Mouse (Mus musculus) adrenal gland, postnatal 4 days (tissue): ENCODE results near the gene Msto1. TPM values are rescaled to one million over a fixed set of nuclear protein-coding genes. Genes with fewer than 3 reads are reported as not detected.
"Not testable (repeated sequence)": the region's sequence is repeated elsewhere in the genome, so short reads cannot be mapped to it uniquely, and the experiment has no call there.

Experiments
- DNase-seq, 2 experiments: peaks; one replicate each; pipeline ENCODE4 v3.0.0; 2021 to 2022; ENCODE audit warnings: low spot score in 2 of 2, mixed read lengths in 2 of 2
- total RNA-seq, 2 experiments: library from RNA; stranded (reverse); gene quantifications; 2 replicates each; pipeline ENCODE4 v1.2.3; 2021

Msto1 gene
- total RNA-seq, 2 experiments from 2014 or later, result 37.1 to 39.5 TPM

- no peak for DNase-seq
Observed at GRCm38 (mm10) chr3:88905741-88906140, 8.1 kb downstream of the Msto1 start.

GRCm38 (mm10) chr3:88905209-88905608 lies 8.6 kb downstream of the Msto1 start:
- DNase-seq, result no peak

GRCm38 (mm10) chr3:88904803-88905202 lies 9.0 kb downstream of the Msto1 start:
- no peak for DNase-seq

DNA sequence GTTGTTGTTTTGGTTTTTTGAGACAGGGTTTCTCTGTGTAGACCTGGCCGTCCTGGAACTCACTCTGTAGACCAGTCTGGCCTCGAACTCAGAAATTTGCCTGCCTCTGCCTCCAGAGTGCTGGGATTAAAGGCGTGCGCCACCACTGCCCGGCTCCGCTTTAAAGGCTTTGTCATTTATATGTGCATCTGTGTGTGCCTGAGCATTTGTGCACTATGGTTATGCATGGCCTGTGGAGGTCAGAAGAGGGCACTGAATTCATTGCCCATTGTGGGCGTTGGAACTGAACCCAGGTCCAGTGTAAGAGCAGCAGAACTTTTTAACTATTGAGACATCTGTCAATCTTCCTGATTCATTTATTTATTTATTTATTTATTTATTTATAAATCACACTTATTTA lies 20.8 kb downstream of the Msto1 start:
- not testable (repeated sequence) for DNase-seq

- not testable (repeated sequence) for DNase-seq
Observed at GRCm38 (mm10) chr3:88882536-88882935, 31.3 kb downstream of the Msto1 start.

- not testable (repeated sequence) for DNase-seq
Observed at GRCm38 (mm10) chr3:88868449-88868848, 45.4 kb downstream of the Msto1 start.

- not testable (repeated sequence) for DNase-seq
Observed at GRCm38 (mm10) chr3:88867177-88867576, 46.6 kb downstream of the Msto1 start.

GRCm38 (mm10) chr3:88866735-88867134 lies 47.1 kb downstream of the Msto1 start:
- not testable (repeated sequence) for DNase-seq

- no peak for DNase-seq
Observed at GRCm38 (mm10) chr3:88862129-88862528, 51.7 kb downstream of the Msto1 start.

DNA sequence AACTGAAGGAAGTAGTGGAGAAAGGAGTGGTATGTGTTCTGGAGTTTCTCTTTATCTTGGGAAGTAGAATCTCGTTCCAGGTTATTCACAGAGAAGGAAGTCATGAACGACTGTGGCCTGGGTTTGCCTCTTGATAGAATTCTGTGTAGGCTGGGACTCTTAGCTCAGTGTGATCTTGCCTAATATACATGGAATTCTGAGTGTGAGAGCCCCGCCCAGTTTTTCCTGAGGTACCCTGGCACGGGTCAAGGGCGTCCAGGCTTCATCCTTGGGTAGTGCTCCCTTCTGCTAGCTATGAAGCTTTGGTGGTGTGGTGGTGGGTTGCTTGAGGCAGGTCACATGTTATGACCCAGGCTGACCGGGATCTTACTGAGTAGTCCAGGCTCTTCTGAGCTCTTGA lies 58.0 kb downstream of the Msto1 start:
- no peak for DNase-seq

Other genes starting within 250 kb of the Msto1 start
- gene Khdc4, start 228.2 kb downstream of the Msto1 start, total RNA-seq, result 10 to 100 TPM; 88.1 to 93.5 TPM
- gene Rit1, start 197.2 kb downstream of the Msto1 start, total RNA-seq, result 10 to 100 TPM; 53.4 to 54.0 TPM
- 10 to 100 TPM; 23.6 to 29.5 TPM for gene Syt11, start 138.8 kb downstream of the Msto1 start, total RNA-seq
- 10 to 100 TPM; 36.4 to 40.5 TPM for gene Gon4l, start 78.8 kb downstream of the Msto1 start, total RNA-seq
- 10 to 100 TPM; 47.3 to 51.6 TPM for gene Ash1l, start 36.6 kb upstream of the Msto1 start, total RNA-seq
- gene Dap3, start 37.2 kb upstream of the Msto1 start, total RNA-seq, result 100 to 1,000 TPM; 115 to 118 TPM
- 10 to 100 TPM; 21.9 to 27.4 TPM for gene Rusc1, start 179.3 kb upstream of the Msto1 start, total RNA-seq
- gene Gm43738, start 187.1 kb upstream of the Msto1 start, total RNA-seq, result not detected
- 10 to 100 TPM; 79.4 to 85.0 TPM for gene Fdps, start 188.0 kb upstream of the Msto1 start, total RNA-seq
- gene Pklr, start 222.1 kb upstream of the Msto1 start, total RNA-seq, result 10 to 100 TPM; 11.2 to 24.5 TPM
- 10 to 100 TPM; 15.0 to 17.8 TPM for gene Hcn3, start 246.2 kb upstream of the Msto1 start, total RNA-seq